Mouse (Mus musculus) embryo, embryonic 11.5 days (tissue): Measurements from ENCODE around the gene Als2.
A peak's percentile ranks its signal among the peaks of the same experiment; 100 is the strongest.

Source experiments
- DNase-seq: peaks from one replicate; pipeline ENCODE4 v3.0.0-alpha.2; 2012; ENCODE audit warnings: low read depth, low spot score

The Als2 gene

GRCm38 (mm10) chr1:59236856-59237441, at the start of gene Als2:
Als2 (minus strand) TSS chr1:59237231.
- peak; percentile 94 for DNase-seq

GRCm38 (mm10) chr1:59286316-59286850, 49.4 kb upstream of the Als2 start:
- no peak for DNase-seq

- DNase-seq: no peak
Measured at GRCm38 (mm10) chr1:59285880-59286279, 48.8 kb upstream of the Als2 start.

- no peak for DNase-seq
Measured at GRCm38 (mm10) chr1:59272189-59272588, 35.2 kb upstream of the Als2 start.

GRCm38 (mm10) chr1:59269951-59270689, 33.1 kb upstream of the Als2 start:
- peak; percentile 63 for DNase-seq

- DNase-seq: no peak
Measured at GRCm38 (mm10) chr1:59269466-59269865, 32.4 kb upstream of the Als2 start.

- DNase-seq: no peak
Measured at GRCm38 (mm10) chr1:59268931-59269330, 31.9 kb upstream of the Als2 start.

- no peak for DNase-seq
Measured at GRCm38 (mm10) chr1:59257736-59258135, 20.7 kb upstream of the Als2 start.

- no peak for DNase-seq
Measured at GRCm38 (mm10) chr1:59256751-59257231, 19.8 kb upstream of the Als2 start, which contains the start of gene Cdk15. Cdk15 (plus strand) TSS chr1:59256906.

- no peak for DNase-seq
Measured at GRCm38 (mm10) chr1:59253301-59253909, 16.4 kb upstream of the Als2 start.

GRCm38 (mm10) chr1:59252762-59253161, 15.7 kb upstream of the Als2 start:
- no peak for DNase-seq

GRCm38 (mm10) chr1:59247602-59248001, 10.6 kb upstream of the Als2 start:
- DNase-seq: peak; percentile 56

- DNase-seq: no peak
Measured at GRCm38 (mm10) chr1:59243770-59244169, 6.7 kb upstream of the Als2 start.

GRCm38 (mm10) chr1:59237614-59238211, 682 bp upstream of the Als2 start:
- DNase-seq: peak; percentile 55

- no peak for DNase-seq
Measured at GRCm38 (mm10) chr1:59229187-59229586, 7.8 kb downstream of the Als2 start.

- no peak for DNase-seq
Measured at GRCm38 (mm10) chr1:59228552-59228951, 8.5 kb downstream of the Als2 start.

GRCm38 (mm10) chr1:59222101-59222825, 14.8 kb downstream of the Als2 start:
- DNase-seq: no peak

GRCm38 (mm10) chr1:59221591-59221990, 15.4 kb downstream of the Als2 start:
- DNase-seq: no peak

- no peak for DNase-seq
Measured at GRCm38 (mm10) chr1:59220371-59220770, 16.7 kb downstream of the Als2 start.

- DNase-seq: no peak
Measured at GRCm38 (mm10) chr1:59215446-59215845, 21.6 kb downstream of the Als2 start.

- DNase-seq: no peak
Measured at GRCm38 (mm10) chr1:59212951-59213350, 24.1 kb downstream of the Als2 start.
